22 mouse cellular contexts compared by ENCODE assay signal in genomic region chrX:36602926-36603325, GRCm38 (mm10). TPM values are rescaled to one million over a fixed set of nuclear protein-coding genes. Genes with fewer than 3 reads are reported as not detected.
DNase-seq lines count a peak whose midpoint lies in the region; ATAC-seq and TF ChIP-seq lines count a peak whose summit lies in the region.
"Had no signal": no experiment of that assay in that cellular context is flagged by ENCODE, and none has a peak within 500 bp of the region (broad histone marks: within the 10 kb centered on the region; RNA-seq: fewer than 3 reads in every experiment).

No protein-coding gene starts in this region.

- peak; percentile 38 for DNase-seq in kidney, adult 9 months
- peak; percentile 69 for DNase-seq in liver, adult 2 months (ENCODE audit: extremely low read depth, low read depth, low spot score)
- no peak for DNase-seq in liver, embryonic 11.5 days (ENCODE audit: low spot score)
- no peak for DNase-seq in stomach, postnatal 0 days (ENCODE audit: low spot score)
- no peak for DNase-seq in spleen, postnatal 14 days (ENCODE audit: low spot score in 2 of 2)
- DNase-seq: adrenal gland, adult 2 months; adrenal gland, postnatal 10 days; adrenal gland, postnatal 25 days; cerebellum, adult 11 months; cerebellum, adult 18-20 months; cerebellum, adult 8-10 months; cerebellum, adult 9-11 months; cerebellum, postnatal 14 days; cerebellum, postnatal 36 days; embryo, embryonic 11 days had no signal

- no peaks in the 10 kb centered on the region for H3K4me1 ChIP-seq in kidney, embryonic 14.5 days (ENCODE audit: control insufficient read depth, insufficient read depth, low read length)
- H3K4me1 ChIP-seq in liver, adult 2 months (ENCODE audit: control insufficient read depth, insufficient read depth, low read length) = peaks cover 10% of the 10 kb centered on the region
- no peaks in the 10 kb centered on the region for H3K4me1 ChIP-seq in liver, embryonic 11.5 days (replicated peaks; ENCODE audit: control insufficient read depth, insufficient read depth, low read length)
- no peaks in the 10 kb centered on the region for H3K4me1 ChIP-seq in stomach, postnatal 0 days (replicated peaks; ENCODE audit: control insufficient read depth, insufficient read depth)

- no peak overlapping the region for H3K4me3 ChIP-seq in kidney, embryonic 14.5 days (ENCODE audit: low read length)
- H3K4me3 ChIP-seq in liver, adult 2 months (ENCODE audit: insufficient read depth, low read depth, low read length) = no peak overlapping the region
- H3K4me3 ChIP-seq in liver, embryonic 11.5 days (ENCODE audit: low read depth, low read length) = no peak overlapping the region
- H3K4me3 ChIP-seq in stomach, postnatal 0 days (ENCODE audit: low read depth, low read length) = no peak overlapping the region
- H3K4me3 ChIP-seq: embryonic facial prominence, embryonic 13.5 days; embryonic facial prominence, embryonic 15.5 days; erythroblast, embryonic 14.5 days; forebrain, embryonic 10.5 days; forebrain, embryonic 12.5 days had no signal

- WGBS in kidney, embryonic 14.5 days = 90% methylated on average over 2 of the region's 2 CpGs
- 17% methylated on average over 2 of the region's 2 CpGs for WGBS in liver, adult 2 months
- WGBS in liver, embryonic 11.5 days = 79% methylated on average over 2 of the region's 2 CpGs
- 66% methylated on average over 2 of the region's 2 CpGs for WGBS in stomach, postnatal 0 days

- TF ChIP-seq CTCF in liver, adult 2 months (IDR thresholded peaks at IDR 0.05; ENCODE audit: low read depth, low read length) = no peak
- TF ChIP-seq CTCF in stomach, postnatal 0 days (IDR thresholded peaks at IDR 0.05; ENCODE audit: low read depth) = no peak

- H3K9ac ChIP-seq in kidney, embryonic 14.5 days (ENCODE audit: low read depth, low read length) = no peak overlapping the region
- H3K9ac ChIP-seq in liver, adult 2 months (ENCODE audit: low read depth, low read length) = no peak overlapping the region
- no peak overlapping the region for H3K9ac ChIP-seq in liver, embryonic 11.5 days (ENCODE audit: low read depth, low read length)
- no peak overlapping the region for H3K9ac ChIP-seq in stomach, postnatal 0 days (ENCODE audit: low read length)
- H3K9ac ChIP-seq: embryonic facial prominence, embryonic 13.5 days; embryonic facial prominence, embryonic 15.5 days; forebrain, embryonic 12.5 days had no signal

- H3K36me3 ChIP-seq in kidney, embryonic 14.5 days (ENCODE audit: control insufficient read depth, insufficient read depth, low read length) = peaks cover 14% of the 10 kb centered on the region; the same call in 1 of the 2 replicates
- peaks cover 34% of the 10 kb centered on the region for H3K36me3 ChIP-seq in liver, adult 2 months (ENCODE audit: control insufficient read depth, insufficient read depth, low read length)
- no peaks in the 10 kb centered on the region for H3K36me3 ChIP-seq in liver, embryonic 11.5 days (ENCODE audit: control insufficient read depth, insufficient read depth, low read length)
- H3K36me3 ChIP-seq in stomach, postnatal 0 days (ENCODE audit: control insufficient read depth, insufficient read depth, low read length) = no peaks in the 10 kb centered on the region

- peaks cover 4% of the 10 kb centered on the region; the same call in 1 of the 2 replicates for H3K79me2 ChIP-seq in liver, adult 2 months (ENCODE audit: control insufficient read depth, insufficient read depth, low read length)

- H3K9me3 ChIP-seq in kidney, embryonic 14.5 days (ENCODE audit: control insufficient read depth, low read length) = no peaks in the 10 kb centered on the region
- H3K9me3 ChIP-seq in liver, embryonic 11.5 days (ENCODE audit: control insufficient read depth, low read length) = no peaks in the 10 kb centered on the region
- H3K9me3 ChIP-seq in stomach, postnatal 0 days (ENCODE audit: control insufficient read depth, low read length) = no peaks in the 10 kb centered on the region
- H3K9me3 ChIP-seq: embryonic facial prominence, embryonic 13.5 days; embryonic facial prominence, embryonic 15.5 days; forebrain, embryonic 10.5 days; forebrain, embryonic 12.5 days had no signal

- no peak overlapping the region for H3K27ac ChIP-seq in kidney, embryonic 14.5 days (ENCODE audit: low read depth, low read length)
- H3K27ac ChIP-seq in liver, adult 2 months (replicated peaks; ENCODE audit: insufficient read depth, low read depth, low read length) = peak overlapping the region; percentile 85; the same call in 1 of the 2 replicates
- no peak overlapping the region for H3K27ac ChIP-seq in liver, embryonic 11.5 days (ENCODE audit: low read depth, low read length)
- peak overlapping the region; percentile 18; the same call in 1 of the 2 replicates for H3K27ac ChIP-seq in stomach, postnatal 0 days (replicated peaks)
- H3K27ac ChIP-seq: embryonic facial prominence, embryonic 13.5 days; embryonic facial prominence, embryonic 15.5 days; forebrain, embryonic 10.5 days; forebrain, embryonic 12.5 days had no signal

- ATAC-seq in kidney, embryonic 14.5 days (ENCODE audit: low FRiP score, low TSS enrichment) = no peak
- ATAC-seq in liver, embryonic 11.5 days (replicated peaks; ENCODE audit: low FRiP score) = no peak
- ATAC-seq in stomach, postnatal 0 days (ENCODE audit: low FRiP score, low TSS enrichment) = no peak
- ATAC-seq: forebrain, embryonic 14.5 days had no signal

- no peaks in the 10 kb centered on the region for H3K27me3 ChIP-seq in kidney, embryonic 14.5 days (ENCODE audit: control insufficient read depth, insufficient read depth, low read length)
- H3K27me3 ChIP-seq in liver, adult 2 months (ENCODE audit: control insufficient read depth, insufficient read depth, low read length) = no peaks in the 10 kb centered on the region
- H3K27me3 ChIP-seq in liver, embryonic 11.5 days (replicated peaks; ENCODE audit: control insufficient read depth, insufficient read depth, low read length) = no peaks in the 10 kb centered on the region
- no peaks in the 10 kb centered on the region for H3K27me3 ChIP-seq in stomach, postnatal 0 days (ENCODE audit: control insufficient read depth, insufficient read depth, low read length)
- H3K27me3 ChIP-seq: embryonic facial prominence, embryonic 13.5 days; embryonic facial prominence, embryonic 15.5 days; forebrain, embryonic 12.5 days had no signal

- no peak for TF ChIP-seq EP300 in stomach, postnatal 0 days (optimal IDR thresholded peaks at IDR 0.05)

- no peak overlapping the region for H3K4me2 ChIP-seq in kidney, embryonic 14.5 days (replicated peaks; ENCODE audit: low read depth, low read length)
- H3K4me2 ChIP-seq in liver, embryonic 11.5 days = no peak overlapping the region
- no peak overlapping the region for H3K4me2 ChIP-seq in stomach, postnatal 0 days (replicated peaks; ENCODE audit: low read depth)
- H3K4me2 ChIP-seq: embryonic facial prominence, embryonic 13.5 days; embryonic facial prominence, embryonic 15.5 days; forebrain, embryonic 12.5 days had no signal

- TF ChIP-seq POLR2A in liver, adult 2 months (IDR thresholded peaks at IDR 0.05; ENCODE audit: extremely low read depth, insufficient read depth, low read length) = no peak

RNA-seq across cellular contexts. Expression of gene Pgrmc1, which starts 4.9 kb away (rescaled TPM):
- polyA plus RNA-seq in kidney, embryonic 14.5 days (2014; fragmentation: Nextera tagmentation; extraction: Ambion mirVana) = 256 and 282 TPM in 2 replicates
- 1,285 and 1,377 TPM in 2 replicates for total RNA-seq in liver, adult 2 months (2014; rRNA removed)
- polyA plus RNA-seq in liver, adult 2 months (2012; rRNA removed) = 669 and 710 TPM in 2 replicates
- polyA plus RNA-seq in liver, embryonic 11.5 days (2014; fragmentation: Nextera tagmentation; extraction: Ambion mirVana) = 150 and 158 TPM in 2 replicates
- 240 and 247 TPM in 2 replicates for polyA plus RNA-seq in stomach, postnatal 0 days (2015; fragmentation: Nextera tagmentation; extraction: Ambion mirVana)

RNA-seq across cellular contexts. Expression of gene Akap17b, which starts 42.3 kb away (rescaled TPM):
- 4.0 TPM in 2 replicates for polyA plus RNA-seq in kidney, embryonic 14.5 days (2014; fragmentation: Nextera tagmentation; extraction: Ambion mirVana)
- 1.5 and 1.9 TPM in 2 replicates for total RNA-seq in liver, adult 2 months (2014; rRNA removed)
- 0.48 and 0.55 TPM in 2 replicates for polyA plus RNA-seq in liver, adult 2 months (2012; rRNA removed)
- 1.5 and 1.6 TPM in 2 replicates for polyA plus RNA-seq in liver, embryonic 11.5 days (2014; fragmentation: Nextera tagmentation; extraction: Ambion mirVana)
- polyA plus RNA-seq in stomach, postnatal 0 days (2015; fragmentation: Nextera tagmentation; extraction: Ambion mirVana) = 0.97 and 1.2 TPM in 2 replicates
- polyA plus RNA-seq: erythroblast, embryonic 14.5 days had no signal

Comparison
In these comparisons a context has a peak if more than half of its experiments do, and no peak if none do; other contexts are left out.
1. DNase-seq: peak in kidney, adult 9 months (single experiment) and liver, adult 2 months (single experiment); none in liver, embryonic 11.5 days (single experiment), stomach, postnatal 0 days (single experiment) and spleen, postnatal 14 days (0 of 2).
2. H3K27ac ChIP-seq: peak in liver, adult 2 months (single experiment) and stomach, postnatal 0 days (single experiment); none in kidney, embryonic 14.5 days (single experiment) and liver, embryonic 11.5 days (single experiment).